Mouse (Mus musculus): ENCODE results near the gene Gm9903.

Gm9903 gene

DNA sequence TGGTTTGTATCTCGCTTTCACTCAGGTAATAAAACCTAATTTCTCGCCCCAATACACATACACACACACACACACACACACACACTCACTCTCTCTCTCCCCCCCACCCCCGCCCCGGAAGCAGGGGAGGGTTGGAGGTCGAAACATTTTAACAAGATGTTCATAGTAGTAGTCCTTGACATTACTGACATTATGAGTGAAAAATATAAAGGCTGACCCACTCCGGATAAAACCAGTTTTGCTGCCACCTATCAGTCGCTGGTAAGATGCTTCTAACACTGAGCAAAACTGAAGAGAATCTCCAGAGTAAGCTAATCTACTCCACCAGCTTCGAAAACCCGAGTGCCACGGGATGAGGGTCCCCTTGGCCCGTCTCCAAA is 21.8 kb downstream of the Gm9903 start:
- no peak for DNase-seq

DNA sequence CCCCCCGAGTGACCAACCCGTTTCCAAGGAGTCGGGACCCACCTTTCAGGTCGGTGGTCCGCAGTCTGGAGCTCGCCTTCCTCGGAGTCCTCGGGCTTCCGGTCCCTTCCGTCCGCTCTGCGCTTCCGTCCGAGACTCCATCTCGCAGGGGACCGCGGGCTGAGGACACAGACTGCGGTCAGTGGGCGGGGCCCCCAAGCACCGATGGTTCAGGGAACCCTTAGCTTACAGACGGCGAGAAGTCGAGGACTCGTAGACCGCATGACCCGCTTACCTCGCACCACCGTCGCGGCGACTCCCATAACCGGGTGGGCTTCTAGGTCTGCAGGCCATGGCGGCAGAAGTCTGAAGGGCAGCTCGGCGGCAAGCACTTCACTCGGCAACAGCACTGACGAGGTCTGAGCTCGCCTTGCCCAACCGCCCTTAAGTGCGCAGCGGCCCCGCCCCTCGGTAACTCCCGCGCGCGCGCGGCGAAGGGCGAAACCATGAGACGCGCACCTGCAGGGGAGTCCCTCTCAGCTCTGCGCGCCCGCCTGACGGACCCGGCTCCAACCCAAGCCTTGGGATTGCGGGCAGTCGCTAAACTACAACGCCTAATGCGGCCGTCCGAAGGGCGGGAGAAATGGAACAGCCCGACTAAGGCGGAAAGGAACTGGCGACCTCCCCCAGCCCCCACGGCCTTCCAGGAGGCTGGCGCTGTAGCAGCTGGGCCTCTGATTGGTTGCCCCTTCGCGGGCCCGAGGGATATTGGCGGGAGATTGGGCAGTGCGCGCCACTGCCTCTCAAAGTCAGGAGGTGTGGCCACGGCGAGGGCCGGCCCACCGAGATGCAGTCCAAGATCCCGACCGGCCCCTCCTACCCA is 22.4 kb downstream of the Gm9903 start, which contains the start of gene Slbp:
Gene Slbp (minus strand): TSS at position 654 of the 862 bp plus-strand sequence.
- peak; percentile 98 for DNase-seq

DNA sequence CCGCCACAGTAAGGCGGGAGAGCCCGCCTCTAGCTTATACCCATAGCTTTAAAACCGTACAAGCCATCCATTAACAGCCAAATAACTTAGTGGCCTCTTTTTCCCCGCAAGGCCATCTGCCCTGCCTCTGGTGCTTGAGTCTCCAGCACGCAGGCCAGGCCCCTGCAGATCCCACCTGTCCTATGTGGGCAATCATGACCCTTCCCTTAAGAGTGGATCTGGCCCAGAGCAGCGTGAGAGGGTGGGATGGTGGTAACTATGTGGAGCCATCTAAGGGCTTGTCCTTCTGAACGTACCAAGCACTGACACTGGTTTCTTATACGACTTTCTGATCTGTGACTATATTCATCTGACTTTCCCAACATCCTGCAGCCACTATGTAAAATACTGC is 23.1 kb downstream of the Gm9903 start:
- DNase-seq = no peak

DNA sequence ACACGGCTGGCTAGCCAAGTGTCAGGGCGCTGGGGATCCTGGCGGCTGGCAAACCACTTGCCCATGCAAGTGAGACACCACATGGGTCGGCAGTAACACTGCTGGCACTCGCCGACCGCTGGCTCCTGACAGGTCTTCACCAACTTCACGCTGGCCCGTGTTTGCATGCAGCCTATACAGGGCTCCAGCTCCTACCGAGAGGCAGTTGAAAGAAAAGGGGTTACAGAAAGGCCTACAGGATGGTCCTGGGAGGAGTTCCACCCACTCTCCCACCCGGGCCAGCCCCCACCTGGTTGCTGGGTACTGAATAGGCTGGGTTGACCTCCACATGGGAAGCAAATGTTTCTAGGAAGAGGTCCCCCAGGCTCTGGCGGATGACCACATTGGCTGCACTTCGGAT is 24.7 kb downstream of the Gm9903 start:
- no peak for DNase-seq

DNA sequence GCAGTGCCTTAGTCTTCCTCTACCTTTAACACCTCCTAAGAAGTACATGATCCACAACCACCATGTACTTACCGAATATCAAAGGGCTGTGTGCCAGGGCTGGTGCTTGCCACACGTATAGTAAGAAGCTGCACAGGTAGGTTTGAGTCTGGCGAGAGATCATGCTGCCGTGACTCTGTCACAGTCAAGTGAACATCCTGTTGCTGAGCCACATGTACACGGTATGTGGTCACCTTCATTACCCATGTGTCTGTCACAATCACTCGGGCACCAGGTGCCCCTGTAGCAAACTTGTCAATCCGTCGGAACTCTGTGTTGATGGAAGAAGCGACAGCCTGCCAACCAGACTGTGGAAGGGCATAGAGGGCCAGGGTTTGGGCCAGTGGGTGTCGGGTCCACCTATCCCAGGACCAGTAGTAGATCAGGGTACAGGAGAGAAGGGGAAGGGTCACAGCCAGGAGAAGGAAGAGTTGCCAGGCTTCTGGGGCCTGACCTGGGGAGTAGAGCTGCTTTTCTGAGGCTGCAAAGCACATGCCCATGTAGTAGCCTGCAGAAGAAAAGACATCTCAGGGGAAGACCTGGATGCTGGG is 25.6 kb downstream of the Gm9903 start:
- DNase-seq = no peak

DNA sequence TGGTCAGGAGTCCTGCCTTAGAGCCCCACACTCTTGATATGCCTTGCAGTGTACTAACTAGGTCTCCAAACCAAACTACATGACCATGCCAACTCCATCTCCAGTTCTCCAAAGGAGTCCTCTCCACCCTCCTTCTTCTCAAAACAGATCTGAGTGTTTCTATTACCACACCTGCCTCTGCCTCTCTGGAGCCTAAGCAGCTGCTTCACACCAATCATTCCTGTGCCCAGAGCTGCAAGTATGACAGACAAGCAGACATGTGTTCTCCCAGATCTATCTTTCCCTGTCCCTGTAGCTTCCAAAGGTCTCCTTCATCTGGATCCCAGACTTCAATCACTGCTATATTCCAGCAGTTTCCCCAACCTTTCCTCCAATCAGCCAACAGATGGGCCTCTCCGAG is 27.0 kb downstream of the Gm9903 start:
- DNase-seq = no peak

DNA sequence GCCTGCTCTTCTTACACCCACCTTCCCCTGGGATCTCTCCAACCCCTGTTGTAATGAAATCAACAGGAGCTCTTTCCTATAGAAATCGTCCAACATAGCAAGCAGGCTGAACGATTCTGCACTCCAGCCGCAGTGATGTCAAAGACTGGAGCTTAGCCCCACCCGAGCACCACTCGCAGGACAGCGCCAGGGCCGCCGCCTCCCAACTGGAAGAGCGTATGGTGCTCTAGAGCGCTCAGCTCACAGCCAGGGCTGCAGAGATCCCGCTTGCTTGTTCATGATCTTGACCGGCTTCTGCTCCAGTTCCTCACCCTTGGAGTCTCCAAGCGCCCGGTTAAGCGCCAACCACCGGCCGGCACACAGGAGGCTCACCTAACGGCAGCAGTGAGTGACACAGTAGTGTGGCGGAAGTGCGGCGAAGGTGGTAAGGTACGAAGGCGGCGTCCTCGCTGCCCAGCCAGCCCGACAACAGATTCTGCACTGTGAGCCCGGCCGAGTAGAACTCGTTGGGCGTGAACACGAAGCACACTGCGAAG is 27.6 kb downstream of the Gm9903 start:
- no peak for DNase-seq

DNA sequence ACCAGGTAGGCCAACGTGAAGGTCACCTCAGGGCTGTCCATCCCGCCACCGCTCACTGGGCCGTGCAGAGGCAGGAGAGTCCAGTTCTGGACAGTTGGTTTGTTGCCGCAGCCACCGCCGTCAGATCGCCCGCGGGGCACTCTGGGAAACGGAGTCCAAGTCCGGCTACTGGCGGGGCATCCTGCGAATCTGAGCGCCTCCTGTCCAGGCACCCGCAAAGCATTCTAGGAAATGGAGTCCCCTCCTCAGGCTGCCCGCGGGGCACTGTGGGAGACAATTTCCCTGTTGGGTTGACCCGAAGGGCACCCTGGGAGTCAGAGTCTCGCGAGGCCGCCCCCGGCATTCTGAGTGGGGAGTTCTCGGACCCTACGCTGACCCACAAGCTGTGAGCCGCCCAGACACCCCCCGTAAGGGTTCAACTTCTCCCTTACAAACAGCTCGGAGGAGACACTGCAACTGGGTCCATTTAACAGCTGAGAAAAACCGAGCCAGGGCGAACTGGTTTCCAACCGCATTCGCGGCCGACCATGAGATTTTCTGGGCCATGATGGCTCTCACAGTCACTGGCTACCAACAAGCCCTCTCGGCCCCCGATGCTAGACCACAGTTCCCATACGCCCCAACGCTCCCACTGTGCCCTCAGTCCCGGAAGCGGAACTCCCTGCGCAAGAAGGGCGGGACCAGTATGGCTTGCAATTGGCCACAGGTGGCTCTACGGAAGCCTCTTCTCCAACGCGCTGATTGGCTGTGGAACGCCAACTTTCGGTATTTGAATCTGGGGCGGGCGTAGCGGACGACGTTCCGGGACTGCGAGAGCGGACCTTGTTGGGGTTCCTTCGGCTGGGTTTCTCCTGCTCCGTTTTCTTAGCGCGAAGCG is 28.3 kb downstream of the Gm9903 start, which contains the start of the genes Tacc3 and Tmem129:
Gene Tacc3 (plus strand): TSS at position 342 of the 877 bp plus-strand sequence.
Gene Tmem129 (minus strand): TSS at position 630 of the 877 bp plus-strand sequence.
- DNase-seq = peak; percentile 99

DNA sequence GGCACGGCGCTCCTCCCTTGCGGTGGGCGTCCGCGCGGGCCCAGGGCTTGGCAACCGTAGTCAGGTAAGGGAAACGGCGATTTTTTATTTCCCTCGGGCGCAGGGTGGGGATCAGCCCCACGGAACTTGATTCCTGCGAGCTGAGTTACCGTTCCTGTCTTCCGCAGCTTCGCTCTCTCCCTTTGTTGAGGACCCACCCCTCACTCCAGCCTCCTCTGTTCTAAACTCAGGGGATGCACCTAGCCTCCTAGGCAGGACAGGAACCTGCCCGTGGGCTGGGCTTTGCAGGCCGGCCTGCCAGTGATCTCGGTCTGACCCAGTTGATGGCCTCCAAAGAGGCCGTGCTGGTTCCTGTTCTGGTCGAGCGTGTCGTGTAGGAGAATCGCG is 28.9 kb downstream of the Gm9903 start:
- DNase-seq = peak; percentile 26

DNA sequence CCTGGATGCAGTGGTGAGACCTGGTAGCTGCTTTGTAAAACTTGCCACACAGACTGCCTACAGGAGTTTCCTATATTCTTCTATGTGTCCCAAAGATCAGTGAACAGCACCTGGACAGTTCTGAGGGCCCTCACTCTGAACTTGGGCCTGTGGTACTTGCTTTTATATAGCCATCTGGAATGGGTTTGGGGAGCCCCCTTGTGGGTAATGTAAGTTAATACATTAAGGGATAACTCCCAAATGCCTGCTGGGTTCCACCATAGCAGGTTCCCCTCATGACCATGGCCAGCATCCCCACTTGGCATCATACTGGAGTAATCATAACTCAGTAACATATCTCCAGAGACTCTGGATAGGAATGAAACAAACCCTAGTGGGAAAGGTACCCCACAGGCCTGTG is 38.5 kb downstream of the Gm9903 start:
- peak; percentile 39 for DNase-seq

DNA sequence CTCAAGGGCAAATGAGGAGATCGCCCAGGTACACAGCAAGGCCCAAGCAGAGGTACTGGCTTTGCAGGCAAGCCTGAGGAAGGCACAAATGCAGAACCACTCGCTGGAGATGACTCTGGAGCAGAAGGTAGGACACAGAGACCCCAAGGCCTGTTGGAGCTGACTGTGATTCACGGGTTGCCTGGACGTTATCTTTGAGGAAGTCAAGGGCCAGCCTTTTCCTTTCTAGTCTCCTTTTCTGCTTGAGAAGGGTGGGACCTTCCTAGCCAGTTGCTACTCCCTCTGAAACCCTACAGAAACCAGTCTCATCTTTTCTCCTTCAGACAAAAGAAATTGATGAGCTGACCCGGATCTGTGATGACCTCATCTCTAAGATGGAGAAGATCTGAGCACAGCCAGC is 41.9 kb downstream of the Gm9903 start:
- DNase-seq = no peak

DNA sequence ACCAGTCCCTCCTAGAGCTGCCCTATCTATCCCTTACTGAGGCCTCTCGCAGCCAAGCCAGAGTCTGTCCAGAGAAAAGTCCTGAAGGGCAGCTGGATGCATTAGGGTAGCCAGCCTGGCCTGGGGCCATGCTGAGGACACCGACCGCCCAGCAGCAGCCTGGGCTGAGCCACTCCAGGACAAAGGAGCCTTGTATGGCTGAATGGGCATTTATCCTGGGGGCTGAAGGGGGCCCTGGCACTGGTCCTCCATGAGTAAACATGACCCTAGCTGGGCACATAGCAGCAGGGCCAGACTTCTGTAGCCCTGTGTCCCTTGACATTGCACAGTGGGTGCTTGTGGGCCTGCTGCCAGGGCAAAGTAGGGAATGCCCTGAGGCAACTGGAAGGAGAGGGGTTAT is 44.7 kb downstream of the Gm9903 start:
- DNase-seq = no peak

DNA sequence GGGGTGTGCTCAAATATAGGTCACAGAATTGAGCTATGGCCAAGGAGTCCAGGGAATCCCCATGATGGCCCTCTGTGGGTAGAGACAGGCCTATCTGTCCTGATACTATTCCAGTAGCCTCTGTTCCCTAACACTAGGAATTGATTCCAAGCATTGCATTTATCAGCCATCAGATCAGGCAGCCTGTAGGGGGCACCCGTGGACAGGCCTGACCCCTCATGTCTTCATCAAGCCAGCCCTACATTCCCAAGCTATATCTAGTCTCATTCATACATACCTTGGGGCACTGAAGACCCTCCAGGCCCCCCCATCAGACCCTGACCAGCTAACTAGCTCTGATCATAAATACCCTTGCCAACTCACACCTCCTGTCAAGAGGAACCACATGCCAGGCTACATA is 46.2 kb downstream of the Gm9903 start:
- DNase-seq = peak; percentile 74

DNA sequence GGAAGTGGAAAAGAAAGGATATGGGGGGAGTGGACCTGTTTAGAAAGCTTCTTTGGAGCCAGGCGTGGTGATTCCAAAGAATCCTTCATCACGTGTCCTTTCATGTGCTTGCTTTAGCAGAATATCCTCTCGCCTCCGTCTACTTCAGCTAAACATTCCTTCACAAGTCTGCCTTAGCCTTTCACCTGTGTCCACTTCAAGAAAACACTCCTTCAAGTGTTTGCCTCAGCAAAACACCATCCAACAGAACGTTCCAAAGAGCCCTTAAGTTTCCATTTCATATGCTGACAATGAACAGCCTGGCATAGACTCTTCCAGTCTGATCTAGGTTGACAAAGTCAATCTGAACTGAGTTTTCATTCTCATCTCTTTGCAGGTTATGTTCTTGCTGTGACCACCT is 48.5 kb downstream of the Gm9903 start:
- DNase-seq = no peak

DNA sequence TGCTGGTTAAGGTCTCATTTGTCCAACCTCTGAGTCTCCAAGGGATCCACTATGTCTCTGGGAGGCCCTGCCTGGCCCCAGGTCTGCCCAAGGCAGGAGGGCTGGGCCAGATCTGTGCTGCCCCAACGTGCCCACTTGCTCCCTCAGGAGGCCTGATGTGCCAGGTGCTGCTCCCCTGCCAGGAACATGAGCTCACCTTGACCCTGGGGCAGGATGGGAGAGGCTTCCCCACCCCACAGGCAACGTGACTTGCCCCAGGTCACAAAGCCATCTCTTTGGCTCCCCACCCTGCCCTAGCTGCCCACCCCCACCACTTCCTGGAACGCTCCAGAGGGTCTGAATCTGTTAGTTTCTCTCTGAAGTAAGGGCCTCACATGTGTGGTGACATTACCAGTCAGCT is 51.3 kb downstream of the Gm9903 start:
- DNase-seq = no peak

Data from kidney, adult 9 months (tissue).